Mouse (Mus musculus) limb, embryonic 10.5 days (tissue): ENCODE measurements at regions not wholly inside any gene's neighbourhood (a gene's known extent, or its start where the extent isn't known, plus 50 kb on each side); places are given as distances from the start of the nearest gene placed in this dataset.
A peak's percentile ranks its signal among the peaks of the same experiment; 100 is the strongest.
"Not testable (repeated sequence)": the region's sequence is repeated elsewhere in the genome, so short reads cannot be mapped to it uniquely, and the experiment has no call there.

ENCODE experiments used
- DNase-seq: peaks from one replicate; pipeline ENCODE4 v3.0.0-alpha.2; 2017; ENCODE audit warnings: low spot score
- H3K27ac ChIP-seq: fragments of 300-500 bp; sonication (generic); 2 replicates; pipeline ENCODE4 v1.5.1; 2016; ENCODE audit warnings: mild to moderate bottlenecking
- H3K27me3 ChIP-seq: fragments of 300-500 bp; sonication (generic); 2 replicates; pipeline ENCODE4 v1.6.1; 2016; ENCODE audit warnings: low read depth, mild to moderate bottlenecking; ENCODE audit not compliant: poor library complexity, severe bottlenecking
- H3K36me3 ChIP-seq: fragments of 300-500 bp; sonication (generic); 2 replicates; pipeline ENCODE4 v1.6.1; 2016; ENCODE audit warnings: mild to moderate bottlenecking, moderate library complexity
- H3K4me1 ChIP-seq: fragments of 300-500 bp; sonication (generic); 2 replicates; pipeline ENCODE4 v1.6.1; 2016
- H3K4me3 ChIP-seq: fragments of 300-500 bp; sonication (generic); 2 replicates; pipeline ENCODE4 v1.5.1; 2016; ENCODE audit warnings: mild to moderate bottlenecking, moderate library complexity
- H3K9me3 ChIP-seq: fragments of 300-500 bp; sonication (generic); replicated peaks from 2 replicates; pipeline ENCODE4 v1.6.1; 2016; ENCODE audit warnings: mild to moderate bottlenecking
- WGBS: fragments of 180-500 bp; shearing (Covaris S2); methylation state at CpG from one replicate; pipeline ENCODE4 v1.1.7; 2016; 5-methylcytosine and 5-hydroxymethylcytosine counted together

DNA sequence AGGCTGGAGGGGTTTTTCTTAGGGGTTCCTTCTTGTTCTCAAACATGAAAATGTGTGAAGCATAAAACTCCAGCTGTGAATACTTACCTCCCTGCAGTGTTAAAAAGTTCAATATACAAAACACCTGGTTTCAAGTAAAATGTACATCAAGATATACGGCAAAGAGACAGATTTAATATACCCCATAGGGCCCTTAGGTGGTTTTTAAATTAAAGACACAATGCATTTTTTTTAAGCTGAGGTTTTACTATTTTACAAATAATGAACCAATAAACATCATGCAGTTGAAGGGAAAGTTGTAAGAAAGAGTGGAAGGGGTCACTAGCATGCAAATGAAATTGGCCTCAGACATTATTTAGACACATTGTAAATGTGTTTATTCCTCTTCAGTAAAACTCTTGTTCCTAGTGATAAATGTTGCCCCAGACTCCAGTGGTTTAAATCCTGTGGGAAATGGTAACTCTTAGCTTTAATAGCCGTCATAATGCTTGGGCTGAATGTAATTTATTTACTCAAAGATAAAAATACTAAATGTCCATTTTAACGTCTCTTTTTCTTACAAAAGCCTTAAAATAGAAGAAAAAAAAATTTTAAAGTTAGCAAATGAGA is 1337.9 kb downstream of the Efnb2 start:
- Histone ChIP-seq H3K4me1 (peaks cover 15% of the 10 kb centered on the region), H3K27me3 (peaks cover 34% of the 10 kb centered on the region), H3K9me3 (no peaks in the 10 kb centered on the region), H3K27ac (peak overlapping the region; percentile 30; the same call in 1 of the 2 replicates), H3K4me3 (no peak overlapping the region), H3K36me3 (no peaks in the 10 kb centered on the region)
- DNase-seq = no peak
- 32% methylated on average over 3 of the region's 3 CpGs for WGBS

DNA sequence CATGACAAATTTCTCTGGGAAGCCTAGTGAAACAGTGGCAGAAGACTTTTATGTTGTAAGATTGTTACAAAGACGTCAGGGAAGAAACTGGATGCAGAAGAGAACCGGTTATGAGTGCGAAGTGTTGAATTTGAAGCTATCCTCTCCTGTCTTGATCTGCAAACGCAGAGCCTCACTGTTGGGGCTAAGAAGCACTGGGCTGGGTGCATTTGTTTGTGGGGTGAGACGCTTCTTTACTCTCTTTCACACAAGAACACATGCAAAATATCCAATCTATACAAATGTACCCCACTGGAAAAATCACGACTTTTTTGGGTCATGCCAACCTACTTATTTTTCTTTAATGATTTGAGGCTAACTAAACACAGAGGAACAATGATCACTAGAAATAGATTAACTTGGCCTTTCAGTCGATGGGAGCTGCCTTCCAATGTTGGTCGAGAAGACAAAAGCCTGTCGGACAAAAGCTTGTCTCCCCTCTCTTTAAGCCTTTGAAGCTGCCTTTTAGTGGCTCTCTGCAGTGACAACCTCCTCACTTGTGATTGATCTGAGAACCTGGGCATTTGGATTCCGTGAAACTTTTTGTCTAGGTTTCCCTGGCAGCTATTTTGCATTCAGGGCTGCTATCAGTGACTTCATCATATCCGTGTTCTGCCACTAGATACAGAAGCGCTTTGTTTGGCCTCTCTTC is 1338.5 kb downstream of the Efnb2 start:
- peaks cover 36% of the 10 kb centered on the region for H3K27me3 ChIP-seq
- peaks cover 15% of the 10 kb centered on the region for H3K4me1 ChIP-seq
- peak overlapping the region; percentile 30; the same call in 1 of the 2 replicates for H3K27ac ChIP-seq
- DNase-seq = peak; percentile 44
- no peaks in the 10 kb centered on the region for H3K36me3 ChIP-seq
- H3K9me3 ChIP-seq = no peaks in the 10 kb centered on the region
- 56% methylated on average over 12 of the region's 12 CpGs for WGBS
- H3K4me3 ChIP-seq = no peak overlapping the region

DNA sequence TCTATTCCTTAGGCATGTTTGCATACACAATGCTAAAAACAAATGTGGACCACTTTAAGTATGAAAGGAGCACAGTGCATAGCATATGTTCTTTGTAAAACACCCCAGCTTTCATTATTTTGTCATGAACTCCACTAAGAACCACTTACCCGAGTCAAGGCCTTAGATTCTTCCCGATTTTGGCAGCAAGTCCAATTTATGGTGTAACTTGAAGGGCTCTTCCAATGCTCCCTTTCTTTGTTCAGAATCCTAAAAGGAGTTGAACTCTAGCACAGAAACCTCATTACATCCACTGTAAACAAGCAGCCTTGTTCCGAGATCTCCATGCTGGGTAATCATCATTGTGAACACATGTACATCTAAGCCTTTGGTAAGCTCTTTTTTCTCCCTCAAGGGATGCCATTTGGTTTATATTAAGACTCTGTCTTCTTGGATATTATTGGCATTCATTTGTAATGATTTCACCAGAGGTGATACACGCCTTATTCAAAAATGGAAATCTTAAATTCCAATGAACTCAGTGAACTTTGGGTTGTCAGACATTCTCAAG is 1344.2 kb downstream of the Efnb2 start:
- no peaks in the 10 kb centered on the region for H3K36me3 ChIP-seq
- peaks cover 44% of the 10 kb centered on the region for H3K27me3 ChIP-seq
- H3K4me1 ChIP-seq = peaks cover 19% of the 10 kb centered on the region
- H3K27ac ChIP-seq = no peak overlapping the region
- WGBS = 44% methylated on average over 4 of the region's 4 CpGs
- no peak for DNase-seq
- no peak overlapping the region for H3K4me3 ChIP-seq
- no peaks in the 10 kb centered on the region for H3K9me3 ChIP-seq

GRCm38 (mm10) chr8:7309239-7309638 is 1351.8 kb downstream of the Efnb2 start:
- 79% methylated on average over 2 of the region's 2 CpGs for WGBS
- Histone ChIP-seq H3K27ac (no peak overlapping the region), H3K4me3 (no peak overlapping the region), H3K36me3 (no peaks in the 10 kb centered on the region), H3K4me1 (peaks cover 7% of the 10 kb centered on the region), H3K27me3 (no peaks in the 10 kb centered on the region), H3K9me3 (no peaks in the 10 kb centered on the region)
- DNase-seq = no peak

DNA sequence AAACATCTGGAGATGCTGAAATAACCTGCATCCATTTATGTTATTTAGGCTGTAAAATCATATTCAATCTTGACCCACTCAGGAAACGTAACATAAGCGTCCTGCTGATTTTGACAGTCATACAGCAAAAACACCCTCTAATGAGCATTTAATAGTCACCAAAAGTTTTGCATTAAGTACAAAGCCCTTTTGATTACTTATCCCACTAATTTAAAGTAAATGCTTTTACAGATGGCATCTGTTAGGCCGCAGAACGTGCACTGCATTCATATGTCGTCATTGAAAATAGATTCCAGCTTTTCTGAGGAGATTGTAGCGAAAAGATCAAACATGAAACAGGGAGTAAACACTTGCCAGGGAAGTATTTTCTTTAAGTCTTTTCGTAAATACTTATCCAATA is 1371.7 kb downstream of the Efnb2 start:
- no peak for DNase-seq
- H3K27ac ChIP-seq = no peak overlapping the region
- H3K9me3 ChIP-seq = no peaks in the 10 kb centered on the region
- H3K4me3 ChIP-seq = no peak overlapping the region
- no peaks in the 10 kb centered on the region for H3K36me3 ChIP-seq
- H3K4me1 ChIP-seq = peaks cover 10% of the 10 kb centered on the region; the same call in 1 of the 2 replicates
- no peaks in the 10 kb centered on the region; the same call in 1 of the 2 replicates for H3K27me3 ChIP-seq
- 23% methylated on average over 7 of the region's 7 CpGs for WGBS

DNA sequence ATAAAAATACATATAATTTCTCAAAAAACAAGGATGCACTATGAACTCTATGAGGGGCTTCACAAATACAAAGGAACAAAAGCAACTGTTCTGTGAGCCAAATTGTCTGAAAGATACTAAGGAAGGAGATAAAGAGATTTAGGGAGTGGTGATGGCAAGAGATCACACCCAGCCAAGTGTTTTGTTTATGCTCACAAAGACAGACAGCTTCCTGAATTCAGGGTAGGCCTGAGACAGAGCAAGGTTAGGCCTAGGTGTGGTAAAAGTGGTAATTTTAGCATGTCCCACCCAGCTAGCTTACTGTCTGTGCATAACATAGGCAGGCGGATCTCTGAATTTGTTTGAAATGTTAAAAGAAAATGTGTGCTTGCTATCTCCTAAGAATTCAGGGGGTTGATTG is 1374.5 kb downstream of the Efnb2 start:
- Histone ChIP-seq H3K9me3 (no peaks in the 10 kb centered on the region), H3K27ac (no peak overlapping the region), H3K36me3 (no peaks in the 10 kb centered on the region), H3K4me3 (no peak overlapping the region), H3K4me1 (peaks cover 14% of the 10 kb centered on the region; the same call in 1 of the 2 replicates), H3K27me3 (no peaks in the 10 kb centered on the region; the same call in 1 of the 2 replicates)
- WGBS = 85% methylated on average over 1 of the region's 1 CpGs
- DNase-seq = no peak

DNA sequence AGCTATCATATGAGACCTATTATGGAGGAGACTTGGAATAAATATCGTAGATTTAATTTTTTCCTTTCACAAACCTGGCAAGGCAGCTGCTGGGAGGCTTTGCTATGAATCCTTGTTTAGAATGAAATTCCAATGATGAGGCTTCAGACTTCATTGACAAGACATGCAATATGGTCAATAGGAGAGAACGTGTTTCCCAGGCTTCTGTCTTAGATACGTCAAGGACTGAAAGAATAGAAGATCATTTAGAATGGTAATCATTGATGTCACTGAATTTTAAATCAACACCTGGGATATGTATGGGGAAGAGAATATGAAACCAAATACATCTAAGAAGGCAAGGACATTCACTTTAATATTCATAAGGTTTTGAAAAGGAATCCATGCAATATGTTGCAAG is 1393.6 kb downstream of the Efnb2 start:
- no peaks in the 10 kb centered on the region for H3K27me3 ChIP-seq
- no peaks in the 10 kb centered on the region for H3K4me1 ChIP-seq
- no peaks in the 10 kb centered on the region for H3K36me3 ChIP-seq
- H3K9me3 ChIP-seq = no peaks in the 10 kb centered on the region
- 90% methylated on average over 3 of the region's 3 CpGs for WGBS
- no peak overlapping the region for H3K4me3 ChIP-seq
- no peak overlapping the region for H3K27ac ChIP-seq
- no peak for DNase-seq

GRCm38 (mm10) chr8:7254336-7254735 is 1406.7 kb downstream of the Efnb2 start:
- DNase-seq, H3K4me3 ChIP-seq, H3K27ac ChIP-seq, H3K4me1 ChIP-seq, H3K36me3 ChIP-seq, H3K27me3 ChIP-seq, H3K9me3 ChIP-seq: not testable (repeated sequence)
- WGBS = 94% methylated on average over 9 of the region's 9 CpGs

DNA sequence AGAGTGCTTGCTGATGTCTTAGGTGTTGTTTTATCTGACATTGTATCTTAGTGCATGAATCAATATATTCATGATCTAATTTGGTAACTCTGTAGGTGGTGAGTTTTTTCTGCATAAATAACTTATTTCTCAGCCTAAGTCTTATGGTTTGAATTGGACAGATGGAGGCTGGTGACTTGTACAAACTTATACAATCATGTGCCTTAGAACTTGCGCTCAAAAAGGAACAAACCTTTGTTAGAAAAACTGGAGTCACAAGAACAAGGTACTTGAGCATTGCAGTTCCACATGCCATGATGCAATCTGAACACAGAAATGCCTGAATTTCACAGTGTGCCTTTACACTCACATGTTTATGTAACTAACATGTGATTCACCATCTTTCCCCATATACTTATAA is 1420.7 kb downstream of the Efnb2 start:
- Histone ChIP-seq H3K4me1 (peaks cover 4% of the 10 kb centered on the region), H3K27me3 (no peaks in the 10 kb centered on the region), H3K4me3 (no peak overlapping the region), H3K36me3 (no peaks in the 10 kb centered on the region), H3K9me3 (no peaks in the 10 kb centered on the region), H3K27ac (no peak overlapping the region)
- 92% methylated on average over 1 of the region's 1 CpGs for WGBS
- DNase-seq = no peak

- Histone ChIP-seq H3K9me3 (no peaks in the 10 kb centered on the region), H3K27ac (no peak overlapping the region), H3K36me3 (no peaks in the 10 kb centered on the region), H3K4me1 (peaks cover 4% of the 10 kb centered on the region), H3K4me3 (no peak overlapping the region), H3K27me3 (no peaks in the 10 kb centered on the region)
- DNase-seq = no peak
- WGBS = 65% methylated on average over 3 of the region's 3 CpGs
Observed at GRCm38 (mm10) chr8:7234006-7234405, 1427.0 kb downstream of the Efnb2 start.

DNA sequence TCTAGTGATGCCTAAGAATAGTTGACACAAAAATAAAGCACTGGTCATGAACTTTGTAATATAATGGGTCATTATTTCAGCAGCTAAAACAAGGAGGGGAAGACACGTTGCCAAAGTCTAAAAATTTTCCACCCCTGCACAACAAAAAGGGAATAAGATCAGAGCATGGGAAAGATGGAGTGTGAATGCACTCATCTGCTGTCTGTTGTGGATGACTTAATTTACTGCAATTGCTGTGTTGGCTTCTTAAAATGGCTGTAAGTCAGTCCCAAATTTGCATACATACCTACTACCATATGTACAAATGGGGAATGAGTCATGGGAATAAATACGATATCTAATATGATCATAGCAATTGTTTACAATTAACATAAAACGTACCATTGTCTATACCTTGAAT is 1441.7 kb downstream of the Efnb2 start:
- H3K4me3 ChIP-seq = no peak overlapping the region
- H3K4me1 ChIP-seq = no peaks in the 10 kb centered on the region
- no peak overlapping the region for H3K27ac ChIP-seq
- WGBS = 84% methylated on average over 3 of the region's 3 CpGs
- H3K27me3 ChIP-seq = no peaks in the 10 kb centered on the region
- no peaks in the 10 kb centered on the region for H3K9me3 ChIP-seq
- DNase-seq = no peak
- H3K36me3 ChIP-seq = no peaks in the 10 kb centered on the region

GRCm38 (mm10) chr8:7207178-7207577 is 1453.9 kb downstream of the Efnb2 start:
- WGBS = 78% methylated on average over 3 of the region's 3 CpGs

DNA sequence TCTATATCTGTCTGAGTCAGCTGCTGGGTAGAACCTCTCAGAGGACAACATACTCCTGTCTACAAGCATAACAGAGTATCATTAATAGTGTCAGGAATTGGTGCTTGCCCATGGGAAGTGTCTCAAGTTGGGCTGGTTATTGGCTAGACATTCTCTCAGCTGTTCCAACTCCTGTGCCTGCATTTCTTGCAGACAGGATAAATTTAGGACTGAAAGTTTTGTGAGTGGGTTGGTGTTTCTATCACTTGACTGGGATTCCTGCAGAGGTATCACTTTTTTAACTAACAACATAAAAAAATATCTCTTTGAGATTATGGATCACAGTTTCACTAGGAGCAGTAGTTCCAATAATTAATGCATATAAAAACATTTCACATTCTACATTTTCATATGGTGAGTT is 1454.4 kb downstream of the Efnb2 start:
- H3K9me3 ChIP-seq = no peaks in the 10 kb centered on the region
- H3K4me1 ChIP-seq = no peaks in the 10 kb centered on the region
- no peaks in the 10 kb centered on the region for H3K36me3 ChIP-seq
- DNase-seq = no peak
- H3K27me3 ChIP-seq = no peaks in the 10 kb centered on the region
- H3K27ac ChIP-seq = no peak overlapping the region
- H3K4me3 ChIP-seq = no peak overlapping the region

More at GRCm38 (mm10) chr8:7207178-7207577, 1453.9 kb downstream of the Efnb2 start:
- H3K9me3 ChIP-seq = no peaks in the 10 kb centered on the region
- no peaks in the 10 kb centered on the region for H3K27me3 ChIP-seq
- no peaks in the 10 kb centered on the region for H3K4me1 ChIP-seq
- H3K4me3 ChIP-seq = no peak overlapping the region
- DNase-seq = no peak
- no peaks in the 10 kb centered on the region for H3K36me3 ChIP-seq
- H3K27ac ChIP-seq = no peak overlapping the region
